Mouse (Mus musculus) yolk sac, embryonic 10.5 days (tissue): ENCODE results near the gene Adcy5.
A peak's percentile ranks its signal among the peaks of the same experiment; 100 is the strongest.

Experiments
- DNase-seq: peaks from one replicate; pipeline ENCODE4 v3.0.0-alpha.2; 2017; ENCODE audit warnings: low spot score

Adcy5 gene

DNA sequence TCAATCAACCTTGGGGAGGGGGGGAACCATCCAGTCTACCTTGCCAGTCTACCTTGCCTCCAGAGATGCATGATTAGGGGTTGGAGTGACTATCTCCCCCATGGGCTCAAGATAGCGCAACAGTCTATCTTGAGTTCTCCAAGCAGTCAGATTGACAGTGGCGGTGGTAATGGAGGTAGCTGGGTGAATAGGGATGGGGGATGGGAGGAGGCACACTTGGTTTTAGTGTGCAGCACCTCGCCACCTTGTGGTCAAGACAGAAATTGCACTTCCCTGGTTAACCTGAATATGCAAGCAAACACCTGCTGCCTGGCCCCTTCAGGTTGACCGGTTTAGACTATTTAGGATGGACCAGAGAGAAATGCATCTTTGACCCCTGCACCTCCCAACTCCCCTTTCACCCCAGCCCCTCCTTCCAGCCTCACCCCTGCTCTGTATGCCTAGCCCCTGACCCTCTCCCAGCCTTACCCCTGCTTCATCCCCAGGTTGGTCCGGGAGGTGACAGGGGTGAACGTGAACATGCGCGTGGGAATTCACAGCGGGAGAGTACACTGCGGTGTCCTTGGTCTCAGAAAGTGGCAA, 115.8 kb downstream of the Adcy5 start:
- DNase-seq: peak; percentile 64

GRCm38 (mm10) chr16:35270945-35271344, 116.3 kb downstream of the Adcy5 start:
- DNase-seq: no peak

DNA sequence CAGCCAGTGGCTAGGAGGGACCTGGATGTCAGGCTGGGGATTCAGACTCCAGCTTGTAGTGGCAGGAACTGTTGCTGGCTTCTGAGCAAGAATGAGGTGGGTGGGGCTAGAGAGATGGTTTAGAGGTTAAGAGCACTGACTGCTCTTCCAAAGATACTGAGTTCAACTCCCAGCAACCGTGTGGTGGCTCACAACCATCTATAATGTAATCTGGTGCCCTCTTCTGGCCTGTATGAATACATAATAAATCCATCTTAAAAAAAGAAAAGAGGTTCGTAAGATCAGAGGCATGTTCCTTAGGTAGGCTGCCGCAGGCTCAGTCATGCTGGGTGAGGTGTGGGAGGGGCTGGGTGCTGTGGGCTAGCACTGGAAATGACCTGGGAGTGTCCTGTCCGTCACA, 116.9 kb downstream of the Adcy5 start:
- DNase-seq: no peak

DNA sequence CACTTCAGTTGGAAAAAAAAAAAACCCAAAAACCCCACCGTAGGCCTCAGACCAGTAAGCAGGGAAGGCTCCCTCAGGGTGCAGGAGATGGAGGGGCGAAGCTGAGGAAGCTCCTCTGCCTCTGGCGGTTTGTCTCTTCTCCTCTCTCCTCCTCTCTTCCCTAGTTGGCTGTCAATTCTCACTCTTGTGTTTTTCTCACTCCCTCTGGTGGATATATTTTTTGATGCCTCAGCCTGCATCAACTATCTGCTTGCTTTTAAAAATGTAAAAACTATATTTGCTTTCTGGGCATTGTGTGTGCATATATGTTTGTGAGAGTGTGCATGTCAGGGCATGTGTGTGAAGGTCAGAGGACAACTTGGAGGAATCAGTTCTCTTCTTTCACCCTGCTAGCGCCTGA, 117.7 kb downstream of the Adcy5 start:
- DNase-seq: no peak

- no peak for DNase-seq
These were observed 123.5 kb downstream of the Adcy5 start for GRCm38 (mm10) chr16:35278166-35278565.

DNA sequence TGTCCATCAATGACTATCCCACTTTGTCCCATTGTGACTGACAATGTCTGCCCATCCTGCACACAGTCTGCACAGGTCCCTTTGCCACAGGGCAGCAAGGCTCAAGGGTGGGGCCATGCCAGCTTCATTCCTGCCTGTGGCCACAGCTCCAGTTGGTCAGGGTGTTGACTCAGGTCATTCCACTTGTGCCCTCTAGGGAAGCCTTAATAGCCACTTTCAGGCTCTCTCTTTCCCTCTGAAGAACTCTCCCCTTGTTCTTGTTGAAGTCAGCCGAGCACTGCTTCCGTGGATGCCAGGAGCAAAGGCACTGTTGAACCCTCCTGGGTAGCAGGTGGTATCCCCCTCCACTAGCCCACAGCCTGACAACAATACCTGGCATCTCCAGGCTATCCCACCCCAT, 127.8 kb downstream of the Adcy5 start:
- no peak for DNase-seq

- no peak for DNase-seq
These were observed 131.1 kb downstream of the Adcy5 start for GRCm38 (mm10) chr16:35285821-35286220.

- DNase-seq: no peak
These were observed 132.6 kb downstream of the Adcy5 start for GRCm38 (mm10) chr16:35287244-35287643.

- no peak for DNase-seq
These were observed 143.1 kb downstream of the Adcy5 start for GRCm38 (mm10) chr16:35297786-35298185.

GRCm38 (mm10) chr16:35300156-35300555, 145.5 kb downstream of the Adcy5 start:
- no peak for DNase-seq

DNA sequence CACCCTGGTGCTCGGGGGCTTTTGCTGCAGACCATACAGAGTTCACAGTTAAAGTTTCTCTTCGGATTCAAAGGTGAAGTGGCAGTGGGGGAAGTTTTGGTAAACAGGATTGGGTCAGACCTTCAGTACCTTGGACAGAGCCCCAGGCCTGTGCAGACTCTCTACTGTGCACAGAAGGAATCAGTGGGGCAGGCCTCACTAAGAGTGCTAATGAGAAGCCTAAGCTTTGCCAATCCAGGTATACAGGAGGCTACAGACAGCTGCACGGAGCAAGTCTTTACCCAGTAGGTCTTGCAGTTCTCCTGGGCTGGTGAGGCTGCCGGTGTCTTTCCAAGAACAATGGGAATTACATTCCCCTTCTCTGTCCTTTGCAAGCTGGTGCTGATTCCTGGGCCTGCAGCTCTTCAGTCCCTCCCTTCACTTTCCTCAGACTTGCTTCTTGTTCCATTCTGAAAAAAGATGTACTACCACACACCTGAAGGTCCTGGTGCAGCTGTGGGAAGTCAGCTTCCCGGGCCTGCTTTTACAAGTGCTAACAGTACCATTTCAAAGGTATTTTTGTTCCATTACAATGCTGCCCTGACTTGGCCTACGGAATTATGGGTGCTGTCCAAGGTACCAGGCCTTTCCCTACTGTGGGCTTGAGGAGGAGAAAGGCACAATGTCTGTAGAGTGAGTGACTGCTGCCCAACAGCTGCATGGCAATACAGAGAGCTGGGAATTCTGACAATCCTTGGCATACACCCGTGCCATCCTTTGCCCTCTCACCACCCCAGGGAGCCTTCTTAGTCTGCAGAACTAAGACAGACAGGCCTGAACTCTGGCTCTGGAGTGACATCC, 148.0 kb downstream of the Adcy5 start:
- DNase-seq: peak; percentile 52

GRCm38 (mm10) chr16:35303721-35304120, 149.0 kb downstream of the Adcy5 start:
- DNase-seq: no peak

GRCm38 (mm10) chr16:35304416-35304815, 149.7 kb downstream of the Adcy5 start:
- DNase-seq: no peak

GRCm38 (mm10) chr16:35305226-35305625, 150.5 kb downstream of the Adcy5 start:
- DNase-seq: no peak

DNA sequence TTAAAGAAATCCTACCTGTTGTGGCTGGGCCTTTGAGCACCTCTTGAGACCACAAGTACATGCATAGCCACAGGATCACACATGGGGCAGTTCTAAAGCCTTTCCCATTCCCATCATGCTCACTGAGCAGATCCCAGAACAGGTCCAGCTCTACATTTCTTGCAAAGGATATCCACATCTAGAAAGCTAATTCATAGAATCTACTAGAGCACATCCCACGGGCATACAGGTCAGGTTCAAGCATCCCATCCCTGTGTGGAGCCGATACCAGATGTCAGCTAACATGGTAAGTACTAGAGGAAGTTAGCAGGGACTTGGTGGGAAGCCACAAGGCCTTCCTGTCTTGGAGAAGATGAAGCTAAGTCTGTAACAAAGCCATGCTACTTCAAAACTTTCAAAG, 152.0 kb downstream of the Adcy5 start:
- DNase-seq: no peak

GRCm38 (mm10) chr16:35307331-35307730, 152.7 kb downstream of the Adcy5 start:
- DNase-seq: no peak

DNA sequence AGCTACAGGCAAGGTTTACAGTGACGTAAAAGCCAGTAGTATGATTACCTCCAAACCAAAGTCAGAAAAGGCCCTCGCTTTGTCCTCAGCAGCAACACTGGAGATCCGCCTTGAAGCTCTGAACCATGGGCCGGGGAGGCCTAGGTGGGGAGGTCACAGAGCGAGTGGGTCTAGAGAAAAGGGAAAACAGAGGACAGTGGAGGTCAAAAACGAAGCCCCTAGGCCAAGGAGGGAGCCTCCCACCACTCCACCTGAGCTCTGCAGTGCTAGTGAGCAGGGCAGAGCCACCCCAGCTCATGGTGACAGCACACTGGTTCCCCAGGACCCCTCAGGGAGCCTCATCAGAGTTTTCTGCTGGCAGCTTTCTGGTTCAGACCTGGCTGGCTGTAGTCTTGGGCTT, 153.3 kb downstream of the Adcy5 start:
- no peak for DNase-seq

DNA sequence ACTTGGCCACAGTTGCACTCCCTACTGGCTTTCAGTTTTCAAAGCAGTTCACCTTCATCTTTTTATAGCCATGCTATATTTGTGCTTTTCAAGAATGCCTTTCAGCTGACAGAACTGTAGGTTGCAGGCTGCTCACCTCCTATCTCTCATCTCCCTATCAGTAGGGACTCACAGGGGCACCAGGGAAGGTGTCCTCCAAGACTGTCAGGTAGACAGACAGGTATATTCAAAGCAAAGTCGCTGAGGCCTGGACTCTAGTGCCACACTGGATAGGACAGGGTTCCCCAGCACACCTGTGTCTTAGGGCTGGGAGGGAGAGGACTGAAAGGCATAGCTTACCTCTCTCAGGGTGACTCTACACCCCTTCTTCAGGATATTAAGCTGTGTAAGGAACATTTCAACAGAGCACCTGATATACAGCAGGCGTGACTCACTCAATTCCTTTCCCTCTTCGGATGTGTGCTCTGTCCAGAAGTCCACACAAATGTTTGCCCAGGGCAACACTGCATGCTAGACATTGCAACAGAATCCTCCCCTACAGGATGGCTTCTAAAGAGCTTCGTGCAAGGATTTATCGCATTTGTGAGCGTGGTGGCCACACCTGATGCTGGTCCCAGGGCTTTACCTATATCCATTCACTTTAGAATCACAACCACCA, 153.9 kb downstream of the Adcy5 start:
- DNase-seq: peak; percentile 54

GRCm38 (mm10) chr16:35309634-35310033, 155.0 kb downstream of the Adcy5 start:
- DNase-seq: peak; percentile 33

DNA sequence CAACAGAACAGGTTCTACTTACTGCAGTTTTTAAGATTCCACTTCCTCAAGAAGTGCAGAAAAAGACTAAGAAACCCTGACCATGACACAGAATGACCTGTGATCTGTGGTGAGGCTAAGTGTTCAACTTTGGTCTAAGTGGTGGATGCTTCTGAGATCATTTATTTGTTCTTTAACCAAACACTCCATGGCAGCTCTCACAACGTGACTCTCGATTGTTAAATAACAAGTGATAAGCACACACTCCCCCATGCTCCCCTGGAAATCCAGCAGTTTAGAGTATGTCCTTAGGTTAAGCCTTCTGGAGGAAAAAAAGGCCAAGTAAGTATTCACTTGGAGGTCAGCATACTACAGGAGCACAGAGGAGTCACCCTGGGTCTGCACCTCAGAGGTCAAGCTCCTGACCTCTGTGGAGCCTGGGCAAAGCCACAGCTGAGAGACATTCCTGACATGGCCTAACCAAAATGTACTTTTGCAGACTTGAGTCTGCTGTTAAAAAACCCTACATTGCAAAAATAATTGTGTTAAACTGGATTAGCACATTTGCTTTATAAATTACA, 156.0 kb downstream of the Adcy5 start:
- peak; percentile 62 for DNase-seq

DNA sequence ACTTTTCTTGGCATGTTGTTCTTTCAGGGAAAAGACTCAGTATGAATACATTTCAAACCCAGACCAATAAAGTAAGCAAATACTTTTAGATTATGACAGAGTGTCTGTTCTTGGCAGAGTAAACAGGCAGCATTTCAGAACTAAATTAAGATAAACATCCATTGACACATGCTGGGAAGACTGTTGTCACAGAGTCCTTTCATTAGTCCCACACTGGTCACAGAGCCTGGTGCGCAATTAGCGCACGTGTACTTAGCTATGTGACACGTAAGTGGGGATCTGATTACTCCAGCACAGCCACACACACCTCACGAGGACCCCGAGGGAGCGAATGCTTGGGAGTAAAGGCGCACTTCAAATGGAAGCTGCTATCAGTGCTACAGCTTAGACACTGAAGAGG, 156.9 kb downstream of the Adcy5 start:
- DNase-seq: no peak

DNA sequence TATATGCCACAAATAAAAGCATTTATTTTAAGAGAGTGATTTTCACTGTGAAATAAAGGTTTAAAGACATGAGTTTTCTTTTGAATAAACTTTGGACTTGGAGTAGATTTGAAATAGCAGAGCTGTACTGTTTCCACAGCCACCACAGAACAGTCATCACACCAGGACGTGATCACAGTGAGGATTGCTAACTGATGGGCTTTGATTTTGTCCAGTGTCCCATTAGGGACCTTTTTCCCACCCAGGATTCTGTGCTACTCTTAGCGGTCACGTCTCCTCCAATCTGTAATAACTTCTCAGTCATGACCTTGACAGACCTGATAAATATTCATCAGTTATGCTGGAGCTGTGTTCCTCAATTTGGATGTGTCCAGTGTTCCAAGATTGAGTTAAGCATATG, 160.8 kb downstream of the Adcy5 start:
- no peak for DNase-seq

DNA sequence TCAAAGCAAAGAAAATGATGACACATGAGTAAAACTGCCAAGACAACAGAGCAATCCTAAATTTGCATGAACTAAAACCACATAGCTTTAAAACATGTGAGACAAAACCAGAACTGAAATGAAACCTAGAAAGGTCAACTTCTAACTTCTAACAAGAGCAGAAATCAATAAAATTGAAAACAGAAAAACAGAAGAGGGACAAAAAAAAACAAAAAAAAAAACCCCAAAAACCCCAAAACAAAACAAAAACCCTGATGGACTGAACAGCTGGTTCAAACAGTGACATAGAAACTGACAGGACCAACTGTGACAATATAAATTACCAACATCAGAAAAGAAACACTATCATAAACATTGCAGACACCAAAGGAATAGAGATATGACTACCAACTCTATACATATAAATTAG, 162.2 kb downstream of the Adcy5 start:
- no peak for DNase-seq
